Mouse (Mus musculus) neural tube, embryonic 11.5 days (tissue): Measurements from ENCODE around the gene 1700074P13Rik. TPM values are rescaled to one million over a fixed set of nuclear protein-coding genes. Genes with fewer than 3 reads are reported as not detected.
"Not testable (repeated sequence)": the region's sequence is repeated elsewhere in the genome, so short reads cannot be mapped to it uniquely, and the experiment has no call there.

Experiments used
- ATAC-seq: fragments of 200-750 bp; cut with Nextera tagmentation; 2 replicates; pipeline ENCODE4 v1.8.0; 2017; ENCODE audit warnings: moderate number of reproducible peaks, mild to moderate bottlenecking, moderate TSS enrichment, moderate library complexity; ENCODE audit not compliant: insufficient read depth, low FRiP score, low TSS enrichment
- DNase-seq: peaks from one replicate; pipeline ENCODE4 v3.0.0-alpha.2; 2015; ENCODE audit warnings: low spot score
- H3K27ac ChIP-seq: fragments of 300-500 bp; sonication (generic); 2 replicates; pipeline ENCODE4 v1.5.1; 2014; ENCODE audit warnings: low read depth, mild to moderate bottlenecking, low read length
- H3K27me3 ChIP-seq: fragments of 300-500 bp; sonication (generic); 2 replicates; pipeline ENCODE4 v1.6.1; 2014; ENCODE audit warnings: mild to moderate bottlenecking, low read length, mixed read lengths; ENCODE audit not compliant: control insufficient read depth, insufficient read depth
- H3K36me3 ChIP-seq: fragments of 300-500 bp; sonication (generic); 2 replicates; pipeline ENCODE4 v1.6.1; 2014; ENCODE audit warnings: mild to moderate bottlenecking, low read length, moderate library complexity, mixed read lengths; ENCODE audit not compliant: control insufficient read depth, insufficient read depth
- H3K4me1 ChIP-seq: fragments of 300-500 bp; sonication (generic); 2 replicates; pipeline ENCODE4 v1.6.1; 2014; ENCODE audit warnings: low read length, mixed read lengths; ENCODE audit not compliant: control insufficient read depth, insufficient read depth
- H3K4me2 ChIP-seq: fragments of 300-500 bp; sonication (generic); 2 replicates; pipeline ENCODE4 v1.6.1; 2014; ENCODE audit warnings: low read depth, mild to moderate bottlenecking, moderate library complexity
- H3K4me3 ChIP-seq: fragments of 300-500 bp; sonication (generic); 2 replicates; pipeline ENCODE4 v1.5.1; 2014; ENCODE audit warnings: low read depth, low read length
- H3K9ac ChIP-seq: fragments of 300-500 bp; sonication (generic); 2 replicates; pipeline ENCODE4 v1.6.1; 2014; ENCODE audit warnings: mild to moderate bottlenecking, low read length
- H3K9me3 ChIP-seq: fragments of 300-500 bp; sonication (generic); 2 replicates; pipeline ENCODE4 v1.6.1; 2016; ENCODE audit warnings: low read length; ENCODE audit not compliant: control insufficient read depth
- WGBS: fragments of 180-500 bp; shearing (Covaris S2); extraction: QIAGEN DNeasy Blood & Tissue Kit; methylation state at CpG from one replicate; pipeline ENCODE4 v1.1.7; 2014; 5-methylcytosine and 5-hydroxymethylcytosine counted together
- polyA plus RNA-seq: library from polyadenylated mRNA; unstranded; fragments of >200 nt; fragmentation: Nextera tagmentation; extraction: Ambion mirVana; gene quantifications from 2 replicates; pipeline ENCODE4 v1.2.1, GENCODE M21; 2014

1700074P13Rik gene
- not detected in 2 replicates for polyA plus RNA-seq

GRCm38 (mm10) chr6:40940457-40940856 lies at the start of gene 1700074P13Rik:
TSS of gene 1700074P13Rik (minus strand) at chr6:40940557.
- Histone ChIP-seq H3K4me3 (no peak within 1 kb of the TSS), H3K27ac (no peak within 1 kb of the TSS), H3K4me2 (no peak within 1 kb of the TSS), H3K9me3 (no peaks in the 10 kb centered on the region), H3K9ac (no peak within 1 kb of the TSS), H3K36me3 (no peaks in the 10 kb centered on the region), H3K27me3 (no peaks in the 10 kb centered on the region), H3K4me1 (no peaks in the 10 kb centered on the region)
- no peak for DNase-seq
- no peak for ATAC-seq
- WGBS: 95% methylated on average over 10 of the region's 10 CpGs

- 92% methylated on average over 2 of the region's 2 CpGs for WGBS
- H3K9me3 ChIP-seq: not testable (repeated sequence)
These were observed 24.1 kb upstream of the 1700074P13Rik start, which contains the start of gene 1810009J06Rik for GRCm38 (mm10) chr6:40964454-40964853. TSS of gene 1810009J06Rik (plus strand) at chr6:40964754.

GRCm38 (mm10) chr6:40953716-40954115 lies 13.4 kb upstream of the 1700074P13Rik start:
- no peak overlapping the region for H3K4me3 ChIP-seq
- no peak overlapping the region for H3K9ac ChIP-seq
- DNase-seq (no peak), ATAC-seq (no peak)
- H3K36me3 ChIP-seq: no peaks in the 10 kb centered on the region
- H3K27me3 ChIP-seq: no peaks in the 10 kb centered on the region
- no peaks in the 10 kb centered on the region for H3K9me3 ChIP-seq
- H3K4me2 ChIP-seq: no peak overlapping the region
- H3K4me1 ChIP-seq: no peaks in the 10 kb centered on the region
- 74% methylated on average over 2 of the region's 2 CpGs for WGBS
- no peak overlapping the region for H3K27ac ChIP-seq

More at GRCm38 (mm10) chr6:40964454-40964853, 24.1 kb upstream of the 1700074P13Rik start, which contains the start of gene 1810009J06Rik:
- not testable (repeated sequence) for H3K9ac ChIP-seq, H3K27me3 ChIP-seq, H3K27ac ChIP-seq, H3K4me1 ChIP-seq, ATAC-seq, H3K4me3 ChIP-seq, H3K4me2 ChIP-seq, DNase-seq, H3K36me3 ChIP-seq

GRCm38 (mm10) chr6:40951770-40952169 lies 11.4 kb upstream of the 1700074P13Rik start, which contains the start of gene Gm4744:
TSS of gene Gm4744 (minus strand) at chr6:40951870.
- no peak for DNase-seq
- H3K9ac ChIP-seq: no peak within 1 kb of the TSS
- no peak within 1 kb of the TSS for H3K4me2 ChIP-seq
- H3K4me3 ChIP-seq: no peak within 1 kb of the TSS
- H3K4me1 ChIP-seq: no peaks in the 10 kb centered on the region
- H3K27ac ChIP-seq: no peak within 1 kb of the TSS
- no peaks in the 10 kb centered on the region for H3K9me3 ChIP-seq
- H3K36me3 ChIP-seq: no peaks in the 10 kb centered on the region
- no peak for ATAC-seq
- H3K27me3 ChIP-seq: no peaks in the 10 kb centered on the region

GRCm38 (mm10) chr6:40919954-40920353 lies 20.4 kb downstream of the 1700074P13Rik start:
- H3K9ac ChIP-seq: no peak overlapping the region
- no peak for DNase-seq
- H3K4me3 ChIP-seq: no peak overlapping the region
- H3K4me2 ChIP-seq: no peak overlapping the region
- no peaks in the 10 kb centered on the region for H3K27me3 ChIP-seq
- H3K9me3 ChIP-seq: no peaks in the 10 kb centered on the region
- no peaks in the 10 kb centered on the region for H3K36me3 ChIP-seq
- WGBS: 76% methylated on average over 4 of the region's 4 CpGs
- no peaks in the 10 kb centered on the region for H3K4me1 ChIP-seq
- ATAC-seq: no peak
- no peak overlapping the region for H3K27ac ChIP-seq

GRCm38 (mm10) chr6:40900287-40900686 lies 40.1 kb downstream of the 1700074P13Rik start, which contains the start of gene Prss58:
TSS of gene Prss58 (minus strand) at chr6:40900387.
- Histone ChIP-seq H3K4me3 (no peak within 1 kb of the TSS), H3K4me1 (no peaks in the 10 kb centered on the region), H3K9ac (no peak within 1 kb of the TSS), H3K9me3 (no peaks in the 10 kb centered on the region), H3K36me3 (no peaks in the 10 kb centered on the region), H3K4me2 (no peak within 1 kb of the TSS), H3K27me3 (no peaks in the 10 kb centered on the region), H3K27ac (no peak within 1 kb of the TSS)
- no peak for ATAC-seq
- DNase-seq: no peak

GRCm38 (mm10) chr6:40894716-40895115 lies 45.6 kb downstream of the 1700074P13Rik start:
- WGBS: 79% methylated on average over 1 of the region's 1 CpGs
- no peak overlapping the region for H3K4me2 ChIP-seq
- H3K4me1 ChIP-seq: no peaks in the 10 kb centered on the region
- no peaks in the 10 kb centered on the region for H3K36me3 ChIP-seq
- H3K9ac ChIP-seq: no peak overlapping the region
- no peak for ATAC-seq
- no peaks in the 10 kb centered on the region for H3K9me3 ChIP-seq
- no peaks in the 10 kb centered on the region for H3K27me3 ChIP-seq
- no peak overlapping the region for H3K4me3 ChIP-seq
- no peak for DNase-seq
- H3K27ac ChIP-seq: no peak overlapping the region

GRCm38 (mm10) chr6:40893577-40893976 lies 46.8 kb downstream of the 1700074P13Rik start:
- peak; percentile 39 for DNase-seq
- no peak overlapping the region for H3K9ac ChIP-seq
- H3K4me2 ChIP-seq: no peak overlapping the region
- WGBS: 37% methylated on average over 7 of the region's 7 CpGs
- no peaks in the 10 kb centered on the region for H3K4me1 ChIP-seq
- no peaks in the 10 kb centered on the region for H3K27me3 ChIP-seq
- H3K9me3 ChIP-seq: no peaks in the 10 kb centered on the region
- peak; percentile 32; the same call in 1 of the 2 replicates for ATAC-seq
- H3K4me3 ChIP-seq: no peak overlapping the region
- no peak overlapping the region for H3K27ac ChIP-seq
- no peaks in the 10 kb centered on the region for H3K36me3 ChIP-seq

GRCm38 (mm10) chr6:40891754-40892153 lies 48.6 kb downstream of the 1700074P13Rik start:
- no peak for DNase-seq
- H3K9me3 ChIP-seq: no peaks in the 10 kb centered on the region
- H3K27ac ChIP-seq: no peak overlapping the region
- H3K4me3 ChIP-seq: no peak overlapping the region
- 79% methylated on average over 4 of the region's 4 CpGs for WGBS
- ATAC-seq: no peak
- H3K9ac ChIP-seq: no peak overlapping the region
- H3K4me2 ChIP-seq: no peak overlapping the region
- H3K4me1 ChIP-seq: no peaks in the 10 kb centered on the region
- H3K27me3 ChIP-seq: no peaks in the 10 kb centered on the region
- no peaks in the 10 kb centered on the region for H3K36me3 ChIP-seq
